Mouse (Mus musculus): Measurements from ENCODE around the gene Entpd7. TPM values are rescaled to one million over a fixed set of nuclear protein-coding genes. Genes with fewer than 3 reads are reported as not detected.
A peak's percentile ranks its signal among the peaks of the same experiment; 100 is the strongest.

Entpd7 gene
- polyA plus RNA-seq (2015; fragmentation: Nextera tagmentation; extraction: Ambion mirVana), result 10.2 and 11.3 TPM in 2 replicates

GRCm38 (mm10) chr19:43689419-43690246 lies at the start of gene Entpd7:
Gene Entpd7, plus strand, starts transcription at chr19:43689672.
- Histone ChIP-seq H3K9ac (peak within 1 kb of the TSS; percentile 44), H3K4me3 (replicated peaks) (peak within 1 kb of the TSS; percentile 68), H3K4me2 (replicated peaks) (peak within 1 kb of the TSS; percentile 62), H3K27ac (replicated peaks) (0 out of 2 replicates have a peak within 1 kb of the TSS, but pooled peaks have one; percentile 35), H3K9me3 (replicated peaks) (no peaks in the 10 kb centered on the region), H3K36me3 (peaks cover 6% of the 10 kb centered on the region; the same call in 1 of the 2 replicates), H3K4me1 (peaks cover 10% of the 10 kb centered on the region; the same call in 1 of the 2 replicates), H3K27me3 (no peaks in the 10 kb centered on the region)
- WGBS, result 0% methylated on average over 57 of the region's 60 CpGs
- ATAC-seq (ENCODE audit: insufficient number of reproducible peaks, low FRiP score, low TSS enrichment, low read depth), result peak; percentile 99

GRCm38 (mm10) chr19:43641833-43642232 lies 47.6 kb upstream of the Entpd7 start:
- no peak for ATAC-seq (ENCODE audit: insufficient number of reproducible peaks, low FRiP score, low TSS enrichment, low read depth)
- H3K9me3 ChIP-seq (replicated peaks), result no peaks in the 10 kb centered on the region

GRCm38 (mm10) chr19:43642843-43643242 lies 46.6 kb upstream of the Entpd7 start:
- Histone ChIP-seq H3K27me3 (no peaks in the 10 kb centered on the region), H3K36me3 (no peaks in the 10 kb centered on the region), H3K4me2 (replicated peaks) (no peak overlapping the region), H3K9me3 (replicated peaks) (no peaks in the 10 kb centered on the region), H3K9ac (no peak overlapping the region), H3K4me1 (0 out of 2 replicates have a peak, but pooled peaks cover 3% of the 10 kb centered on the region), H3K27ac (replicated peaks) (no peak overlapping the region), H3K4me3 (replicated peaks) (no peak overlapping the region)
- 83% methylated on average over 9 of the region's 9 CpGs for WGBS
- no peak for ATAC-seq (ENCODE audit: insufficient number of reproducible peaks, low FRiP score, low TSS enrichment, low read depth)

More at GRCm38 (mm10) chr19:43641833-43642232, 47.6 kb upstream of the Entpd7 start:
- 0 out of 2 replicates have a peak, but pooled peaks cover 3% of the 10 kb centered on the region for H3K4me1 ChIP-seq
- H3K27me3 ChIP-seq, result no peaks in the 10 kb centered on the region
- 50% methylated on average over 11 of the region's 11 CpGs for WGBS
- no peak overlapping the region for H3K4me3 ChIP-seq (replicated peaks)
- H3K27ac ChIP-seq (replicated peaks), result 0 out of 2 replicates have a peak overlapping the region, but pooled peaks have one; percentile 44
- no peak overlapping the region for H3K9ac ChIP-seq
- no peak overlapping the region for H3K4me2 ChIP-seq (replicated peaks)
- H3K36me3 ChIP-seq, result no peaks in the 10 kb centered on the region

GRCm38 (mm10) chr19:43645508-43645907 lies 44.0 kb upstream of the Entpd7 start:
- Histone ChIP-seq H3K4me3 (replicated peaks) (no peak overlapping the region), H3K4me2 (replicated peaks) (no peak overlapping the region), H3K27ac (replicated peaks) (no peak overlapping the region), H3K9ac (no peak overlapping the region), H3K27me3 (no peaks in the 10 kb centered on the region), H3K4me1 (0 out of 2 replicates have a peak, but pooled peaks cover 3% of the 10 kb centered on the region), H3K9me3 (replicated peaks) (no peaks in the 10 kb centered on the region), H3K36me3 (no peaks in the 10 kb centered on the region)
- no peak for ATAC-seq (ENCODE audit: insufficient number of reproducible peaks, low FRiP score, low TSS enrichment, low read depth)
- WGBS, result 90% methylated on average over 9 of the region's 9 CpGs

- no peaks in the 10 kb centered on the region for H3K36me3 ChIP-seq
- no peaks in the 10 kb centered on the region for H3K27me3 ChIP-seq
- H3K4me3 ChIP-seq (replicated peaks), result no peak overlapping the region
- no peak overlapping the region for H3K9ac ChIP-seq
- H3K4me2 ChIP-seq (replicated peaks), result no peak overlapping the region
- no peak for ATAC-seq (ENCODE audit: insufficient number of reproducible peaks, low FRiP score, low TSS enrichment, low read depth)
- WGBS, result 45% methylated on average over 7 of the region's 7 CpGs
- no peak overlapping the region for H3K27ac ChIP-seq (replicated peaks)
- H3K9me3 ChIP-seq (replicated peaks), result no peaks in the 10 kb centered on the region
- 0 out of 2 replicates have a peak, but pooled peaks cover 3% of the 10 kb centered on the region for H3K4me1 ChIP-seq
Observed at GRCm38 (mm10) chr19:43646852-43647251, 42.6 kb upstream of the Entpd7 start.

- ATAC-seq (ENCODE audit: insufficient number of reproducible peaks, low FRiP score, low TSS enrichment, low read depth), result no peak
- H3K27me3 ChIP-seq, result peaks cover 3% of the 10 kb centered on the region; the same call in 1 of the 2 replicates
- no peak overlapping the region for H3K27ac ChIP-seq (replicated peaks)
- H3K4me1 ChIP-seq, result 0 out of 2 replicates have a peak, but pooled peaks cover 3% of the 10 kb centered on the region
- no peak overlapping the region for H3K4me3 ChIP-seq (replicated peaks)
- WGBS, result 86% methylated on average over 9 of the region's 9 CpGs
- H3K36me3 ChIP-seq, result no peaks in the 10 kb centered on the region
- H3K9me3 ChIP-seq (replicated peaks), result no peaks in the 10 kb centered on the region
- no peak overlapping the region for H3K4me2 ChIP-seq (replicated peaks)
- no peak overlapping the region for H3K9ac ChIP-seq
Observed at GRCm38 (mm10) chr19:43647261-43647660, 42.2 kb upstream of the Entpd7 start.

- Histone ChIP-seq H3K27ac (replicated peaks) (no peak overlapping the region), H3K4me3 (replicated peaks) (no peak overlapping the region), H3K4me2 (replicated peaks) (no peak overlapping the region), H3K9ac (no peak overlapping the region), H3K9me3 (replicated peaks) (no peaks in the 10 kb centered on the region), H3K4me1 (peaks cover 6% of the 10 kb centered on the region; the same call in 1 of the 2 replicates), H3K36me3 (no peaks in the 10 kb centered on the region), H3K27me3 (peaks cover 5% of the 10 kb centered on the region; the same call in 1 of the 2 replicates)
- no peak for ATAC-seq (ENCODE audit: insufficient number of reproducible peaks, low FRiP score, low TSS enrichment, low read depth)
- WGBS, result 88% methylated on average over 4 of the region's 4 CpGs
Observed at GRCm38 (mm10) chr19:43648343-43648742, 41.1 kb upstream of the Entpd7 start.

- H3K9me3 ChIP-seq (replicated peaks), result no peaks in the 10 kb centered on the region
- H3K36me3 ChIP-seq, result no peaks in the 10 kb centered on the region
- H3K4me2 ChIP-seq (replicated peaks), result no peak overlapping the region
- WGBS, result 52% methylated on average over 8 of the region's 8 CpGs
- no peak for ATAC-seq (ENCODE audit: insufficient number of reproducible peaks, low FRiP score, low TSS enrichment, low read depth)
- H3K27me3 ChIP-seq, result peaks cover 5% of the 10 kb centered on the region; the same call in 1 of the 2 replicates
- no peak overlapping the region for H3K4me3 ChIP-seq (replicated peaks)
- no peak overlapping the region for H3K27ac ChIP-seq (replicated peaks)
- no peak overlapping the region for H3K9ac ChIP-seq
- H3K4me1 ChIP-seq, result peaks cover 3% of the 10 kb centered on the region; the same call in 1 of the 2 replicates
Observed at GRCm38 (mm10) chr19:43651241-43651785, 38.2 kb upstream of the Entpd7 start.

- no peak for ATAC-seq (ENCODE audit: insufficient number of reproducible peaks, low FRiP score, low TSS enrichment, low read depth)
- no peak overlapping the region for H3K4me2 ChIP-seq (replicated peaks)
- WGBS, result 38% methylated on average over 11 of the region's 11 CpGs
Observed at GRCm38 (mm10) chr19:43655735-43656492, 33.6 kb upstream of the Entpd7 start.

GRCm38 (mm10) chr19:43659632-43660031 lies 29.8 kb upstream of the Entpd7 start:
- no peak overlapping the region for H3K9ac ChIP-seq
- ATAC-seq (ENCODE audit: insufficient number of reproducible peaks, low FRiP score, low TSS enrichment, low read depth), result no peak
- H3K4me2 ChIP-seq (replicated peaks), result no peak overlapping the region
- no peak overlapping the region for H3K4me3 ChIP-seq (replicated peaks)
- H3K27me3 ChIP-seq, result no peaks in the 10 kb centered on the region
- peaks cover 22% of the 10 kb centered on the region; the same call in 1 of the 2 replicates for H3K4me1 ChIP-seq
- 75% methylated on average over 6 of the region's 6 CpGs for WGBS
- H3K27ac ChIP-seq (replicated peaks), result no peak overlapping the region
- peaks cover 14% of the 10 kb centered on the region for H3K36me3 ChIP-seq
- no peaks in the 10 kb centered on the region for H3K9me3 ChIP-seq (replicated peaks)

More at GRCm38 (mm10) chr19:43655735-43656492, 33.6 kb upstream of the Entpd7 start:
- Histone ChIP-seq H3K9ac (no peak overlapping the region), H3K27ac (replicated peaks) (no peak overlapping the region), H3K9me3 (replicated peaks) (no peaks in the 10 kb centered on the region), H3K4me1 (peaks cover 3% of the 10 kb centered on the region; the same call in 1 of the 2 replicates), H3K4me3 (replicated peaks) (no peak overlapping the region), H3K36me3 (no peaks in the 10 kb centered on the region), H3K27me3 (peaks cover 5% of the 10 kb centered on the region; the same call in 1 of the 2 replicates)
